Mouse (Mus musculus) gastrocnemius, postnatal 10 days (tissue): ENCODE measurements around the gene Dis3l2. TPM values are rescaled to one million over a fixed set of nuclear protein-coding genes. Genes with fewer than 3 reads are reported as not detected.

Source experiments
- DNase-seq: peaks from one replicate; pipeline ENCODE4 v3.0.0; 2021; ENCODE audit warnings: mixed read lengths
- total RNA-seq, 2 experiments: library from RNA; stranded (reverse); gene quantifications; 2 replicates each; pipeline ENCODE4 v1.2.3; 2021

Gene Dis3l2
- total RNA-seq, 2 experiments from 2014 or later = 14.5 to 16.9 TPM

- peak; percentile 56 for DNase-seq
Observed at GRCm38 (mm10) chr1:87010629-87011330, 307.2 kb downstream of the Dis3l2 start.

GRCm38 (mm10) chr1:87011718-87012117 lies 308.1 kb downstream of the Dis3l2 start:
- DNase-seq = no peak

- no peak for DNase-seq
Observed at GRCm38 (mm10) chr1:87012606-87013005, 309.0 kb downstream of the Dis3l2 start.

GRCm38 (mm10) chr1:87020714-87021113 lies 317.1 kb downstream of the Dis3l2 start:
- DNase-seq = no peak

- DNase-seq = no peak
Observed at GRCm38 (mm10) chr1:87021584-87021983, 318.0 kb downstream of the Dis3l2 start.

GRCm38 (mm10) chr1:87023291-87024170 lies 319.9 kb downstream of the Dis3l2 start:
- DNase-seq = no peak

GRCm38 (mm10) chr1:87025021-87025420 lies 321.4 kb downstream of the Dis3l2 start:
- DNase-seq = no peak

- DNase-seq = no peak
Observed at GRCm38 (mm10) chr1:87028786-87029185, 325.2 kb downstream of the Dis3l2 start.

- no peak for DNase-seq
Observed at GRCm38 (mm10) chr1:87030652-87031051, 327.0 kb downstream of the Dis3l2 start.

GRCm38 (mm10) chr1:87032466-87032865 lies 328.9 kb downstream of the Dis3l2 start:
- DNase-seq = no peak

GRCm38 (mm10) chr1:87035532-87036161 lies 332.0 kb downstream of the Dis3l2 start:
- peak; percentile 26 for DNase-seq

GRCm38 (mm10) chr1:87036334-87036733 lies 332.7 kb downstream of the Dis3l2 start:
- no peak for DNase-seq

- DNase-seq = no peak
Observed at GRCm38 (mm10) chr1:87038477-87039070, 335.0 kb downstream of the Dis3l2 start.

- DNase-seq = peak; percentile 81
Observed at GRCm38 (mm10) chr1:87041119-87041518, 337.5 kb downstream of the Dis3l2 start.

GRCm38 (mm10) chr1:87041814-87042438 lies 338.3 kb downstream of the Dis3l2 start:
- DNase-seq = peak; percentile 79

- DNase-seq = no peak
Observed at GRCm38 (mm10) chr1:87050072-87050471, 346.5 kb downstream of the Dis3l2 start.

- no peak for DNase-seq
Observed at GRCm38 (mm10) chr1:87050700-87051099, 347.1 kb downstream of the Dis3l2 start.

GRCm38 (mm10) chr1:87051369-87051768 lies 347.8 kb downstream of the Dis3l2 start:
- DNase-seq = no peak

GRCm38 (mm10) chr1:87057075-87057474 lies 353.5 kb downstream of the Dis3l2 start:
- DNase-seq = no peak

GRCm38 (mm10) chr1:87059042-87059665 lies 355.5 kb downstream of the Dis3l2 start:
- DNase-seq = no peak

GRCm38 (mm10) chr1:87060913-87061312 lies 357.3 kb downstream of the Dis3l2 start:
- DNase-seq = no peak
